Mouse (Mus musculus): ENCODE data around the gene Dnajc30.
"Not testable (repeated sequence)": the region's sequence is repeated elsewhere in the genome, so short reads cannot be mapped to it uniquely, and the experiment has no call there.

Gene Dnajc30

DNA sequence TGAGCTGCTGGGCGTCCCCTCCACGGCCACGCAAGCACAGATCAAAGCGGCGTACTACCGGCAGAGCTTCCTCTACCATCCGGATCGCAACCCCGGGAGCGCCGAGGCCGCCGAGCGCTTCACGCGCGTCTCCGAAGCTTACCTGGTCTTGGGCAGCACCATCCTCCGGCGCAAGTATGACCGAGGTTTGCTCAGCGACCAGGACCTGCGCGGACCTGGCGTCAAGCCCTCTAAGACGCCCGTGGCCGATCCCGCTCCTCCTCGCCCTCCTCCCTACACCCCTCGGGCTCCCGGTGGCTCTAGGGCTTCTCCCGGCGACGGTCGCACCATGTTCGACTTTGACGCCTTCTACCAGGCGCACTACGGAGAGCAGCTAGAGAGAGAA is 372 bp downstream of the Dnajc30 start:
- no peak for DNase-seq (ENCODE audit: low spot score in 2 of 2)

DNA sequence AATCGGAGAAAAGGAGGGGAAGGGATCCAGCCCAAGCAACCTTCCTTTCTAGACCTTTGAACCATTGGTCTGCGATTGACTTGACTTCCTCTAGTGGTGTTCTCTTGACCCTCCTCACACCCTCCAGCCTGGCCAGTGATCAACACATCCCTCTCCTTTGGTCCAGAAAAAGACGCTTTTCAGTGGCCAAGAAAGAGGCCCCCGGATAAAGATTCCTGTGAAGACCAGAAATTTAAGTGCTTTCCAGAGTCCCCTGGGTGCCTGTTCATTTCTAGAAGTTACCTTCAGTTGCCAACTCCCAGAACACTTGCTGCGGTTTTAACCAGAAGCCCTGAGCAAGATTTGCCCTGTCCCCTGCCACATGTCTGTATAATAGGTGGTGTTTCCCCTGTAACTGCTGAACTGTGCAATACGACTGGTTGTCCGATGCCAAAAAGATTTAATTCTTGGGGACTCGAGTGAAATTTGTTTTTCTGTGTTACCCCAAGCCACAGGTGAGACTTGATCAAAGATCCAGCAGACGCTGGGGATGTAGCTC is 976 bp downstream of the Dnajc30 start, which contains the start of gene Bud23:
Gene Bud23, minus strand, starts transcription at position 51 of the 538 bp plus-strand sequence.
- not testable (repeated sequence) for DNase-seq (ENCODE audit: low spot score in 2 of 2)

DNA sequence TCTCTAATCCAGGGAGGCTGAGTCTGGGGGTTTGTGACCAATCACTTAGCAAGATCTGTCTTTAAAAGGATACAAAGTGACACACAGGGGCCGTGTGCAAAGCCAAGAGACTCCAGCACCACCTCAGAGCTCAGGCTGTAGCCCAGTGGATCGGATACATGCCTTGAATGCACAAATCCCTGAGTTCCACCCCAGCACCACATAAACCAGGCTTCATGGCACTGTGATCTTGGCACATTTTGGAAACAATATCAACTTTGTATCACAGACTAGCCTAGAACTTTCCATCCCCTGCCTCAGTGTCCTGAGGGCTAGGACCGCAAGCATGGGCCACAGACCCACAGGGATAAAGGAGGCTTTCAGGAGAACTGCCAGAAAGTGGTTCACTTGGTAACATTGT is 2.0 kb downstream of the Dnajc30 start:
- DNase-seq (ENCODE audit: low spot score in 2 of 2): no peak

GRCm38 (mm10) chr5:135070448-135070847 is 6.4 kb downstream of the Dnajc30 start:
- no peak for DNase-seq (ENCODE audit: low spot score in 2 of 2)

- DNase-seq (ENCODE audit: low spot score in 2 of 2): no peak
Observed at GRCm38 (mm10) chr5:135072061-135072460, 8.1 kb downstream of the Dnajc30 start.

DNA sequence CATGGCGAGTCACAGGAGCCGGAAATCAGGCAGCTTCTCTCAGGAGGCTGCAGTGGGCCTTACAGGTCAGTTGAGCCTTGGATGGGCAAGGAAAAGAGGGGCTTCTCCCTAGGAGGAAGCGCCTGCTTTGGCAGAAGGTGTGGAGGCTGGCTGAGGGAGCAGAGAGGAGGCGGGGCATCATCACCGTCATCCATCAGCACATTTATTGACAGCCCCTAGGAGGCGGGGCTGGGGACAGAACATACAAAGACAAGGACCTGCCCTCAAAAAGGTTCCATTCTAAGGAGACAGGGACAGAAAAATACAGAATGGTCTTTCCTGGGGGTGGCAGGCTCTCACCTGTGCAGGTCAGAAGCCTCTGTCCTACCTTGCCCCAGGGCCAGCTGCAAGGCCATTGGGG is 8.7 kb downstream of the Dnajc30 start:
- no peak for DNase-seq (ENCODE audit: low spot score in 2 of 2)

GRCm38 (mm10) chr5:135073349-135074150 is 9.5 kb downstream of the Dnajc30 start:
- no peak for DNase-seq (ENCODE audit: low spot score in 2 of 2)

- no peak for DNase-seq (ENCODE audit: low spot score in 2 of 2)
Observed at GRCm38 (mm10) chr5:135075655-135076054, 11.7 kb downstream of the Dnajc30 start.

- DNase-seq (ENCODE audit: low spot score in 2 of 2): no peak
Observed at GRCm38 (mm10) chr5:135076368-135076767, 12.4 kb downstream of the Dnajc30 start.

DNA sequence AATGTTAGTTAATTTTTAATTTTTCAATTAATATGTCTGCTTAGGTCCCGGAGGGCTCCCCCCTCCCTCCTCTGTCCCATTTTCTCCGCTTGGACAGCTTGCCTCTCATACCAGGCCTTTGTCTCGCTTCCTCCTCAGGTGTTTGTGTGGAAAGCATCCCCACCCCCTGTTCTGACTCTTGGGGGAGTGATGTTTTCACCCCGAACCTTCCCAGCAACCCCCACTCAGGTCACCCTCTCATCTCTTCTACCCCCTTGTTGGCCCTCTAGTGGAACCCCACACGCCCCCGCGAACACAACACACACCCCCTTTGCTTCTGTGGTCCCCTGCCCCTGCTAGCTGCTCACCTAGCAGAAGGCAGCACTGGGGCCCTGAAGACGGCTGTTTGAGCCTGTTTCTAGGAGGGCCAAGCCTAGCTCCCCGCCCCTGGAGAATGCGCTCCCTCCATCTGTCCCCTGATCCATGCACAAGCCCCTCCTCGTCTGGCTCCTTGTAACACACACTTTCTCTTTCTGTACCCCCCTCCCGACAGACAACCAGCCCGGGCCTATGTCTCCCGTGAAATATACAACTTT is 13.0 kb downstream of the Dnajc30 start:
- DNase-seq (ENCODE audit: low spot score in 2 of 2): no peak

DNA sequence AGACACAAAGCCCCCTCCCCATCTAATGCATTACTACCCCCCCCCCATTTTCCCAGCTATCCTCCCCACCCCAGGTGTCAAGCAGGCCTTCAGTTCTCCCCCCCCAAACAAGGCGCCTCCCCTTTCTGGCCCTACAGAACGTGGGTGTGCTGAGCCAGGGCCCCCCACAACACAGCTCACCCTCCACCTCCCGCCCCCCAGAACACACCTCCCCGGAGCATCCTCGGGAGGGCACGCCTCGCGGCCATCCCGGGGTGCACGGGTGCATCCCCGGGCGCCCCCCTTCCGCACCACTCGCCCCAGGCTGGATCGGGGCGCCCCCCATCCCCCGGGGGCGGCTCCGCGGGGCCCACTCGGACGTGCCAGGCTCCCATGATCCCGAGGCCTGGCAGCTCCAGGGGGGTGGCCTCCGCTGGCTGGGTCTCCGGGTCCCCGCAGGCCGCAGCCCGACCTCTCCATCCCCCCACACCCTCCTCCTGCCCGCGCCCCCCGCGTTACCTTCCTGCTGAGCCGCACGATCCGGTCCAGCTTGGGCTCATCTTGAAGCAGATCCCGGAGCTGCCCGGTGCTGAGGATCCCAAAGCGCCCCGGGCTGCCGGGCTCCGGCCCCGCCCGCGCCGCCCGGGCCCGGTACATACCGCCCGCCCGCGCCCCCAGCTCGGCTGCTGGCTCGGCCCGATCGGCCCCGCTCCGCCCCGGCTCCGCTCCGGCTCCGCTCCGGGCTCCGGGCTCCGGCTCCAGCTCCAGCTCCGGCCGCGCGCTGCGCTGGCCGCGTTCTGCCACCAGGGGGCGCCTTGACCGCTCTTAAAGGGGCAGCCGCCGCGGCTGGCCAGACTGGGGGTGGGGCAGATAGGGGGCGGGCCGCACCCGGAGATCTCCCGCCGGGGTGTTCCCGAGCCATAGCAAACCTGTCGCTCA is 13.8 kb downstream of the Dnajc30 start, which contains the start of gene Vps37d:
Gene Vps37d, minus strand, starts transcription at position 703 of the 918 bp plus-strand sequence.
- peak; percentile 89 to 93 for DNase-seq (ENCODE audit: low spot score in 2 of 2)

DNA sequence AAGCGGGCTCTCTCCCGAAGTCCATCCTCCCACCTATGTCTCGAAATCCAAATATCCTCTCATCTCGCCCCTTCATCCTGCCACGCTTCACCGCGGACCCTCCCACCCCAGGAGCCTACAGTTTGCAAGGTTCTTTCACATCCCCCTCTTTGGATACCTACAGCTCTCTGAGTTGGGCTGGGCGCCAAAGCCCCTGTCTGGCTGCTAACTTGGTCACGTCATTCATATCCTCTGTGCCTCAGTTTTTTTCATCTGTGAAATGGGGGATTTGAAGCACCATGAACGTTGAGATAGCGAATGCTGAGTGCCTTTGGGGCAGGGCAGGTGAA is 14.4 kb downstream of the Dnajc30 start:
- DNase-seq (ENCODE audit: low spot score in 2 of 2): no peak

DNA sequence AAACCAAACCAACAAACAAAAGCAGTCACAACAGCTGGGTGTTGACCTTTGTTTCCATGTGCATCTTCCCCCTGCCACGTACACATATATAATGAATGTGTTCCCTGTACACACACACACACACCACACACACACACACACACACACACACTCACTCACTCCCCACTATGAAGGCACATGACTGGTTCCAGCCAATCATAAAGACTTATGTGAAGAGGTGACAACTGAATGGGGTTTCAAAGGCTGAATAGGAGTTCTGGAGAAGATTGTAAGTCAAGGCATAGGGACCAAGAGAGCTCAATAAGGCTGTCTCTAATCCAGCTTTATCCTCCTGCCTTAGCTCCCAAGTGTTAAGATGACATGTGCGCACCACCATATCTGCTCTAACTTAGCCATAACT is 15.6 kb downstream of the Dnajc30 start:
- no peak for DNase-seq (ENCODE audit: low spot score in 2 of 2)

- DNase-seq (ENCODE audit: low spot score in 2 of 2): no peak
Observed at GRCm38 (mm10) chr5:135080539-135080938, 16.5 kb downstream of the Dnajc30 start.

GRCm38 (mm10) chr5:135086871-135087270 is 22.9 kb downstream of the Dnajc30 start:
- DNase-seq (ENCODE audit: low spot score in 2 of 2): no peak

GRCm38 (mm10) chr5:135089653-135090052 is 25.7 kb downstream of the Dnajc30 start, which contains the start of gene Mlxipl:
Gene Mlxipl, plus strand, starts transcription at chr5:135089890.
- DNase-seq (ENCODE audit: low spot score in 2 of 2): no peak

DNA sequence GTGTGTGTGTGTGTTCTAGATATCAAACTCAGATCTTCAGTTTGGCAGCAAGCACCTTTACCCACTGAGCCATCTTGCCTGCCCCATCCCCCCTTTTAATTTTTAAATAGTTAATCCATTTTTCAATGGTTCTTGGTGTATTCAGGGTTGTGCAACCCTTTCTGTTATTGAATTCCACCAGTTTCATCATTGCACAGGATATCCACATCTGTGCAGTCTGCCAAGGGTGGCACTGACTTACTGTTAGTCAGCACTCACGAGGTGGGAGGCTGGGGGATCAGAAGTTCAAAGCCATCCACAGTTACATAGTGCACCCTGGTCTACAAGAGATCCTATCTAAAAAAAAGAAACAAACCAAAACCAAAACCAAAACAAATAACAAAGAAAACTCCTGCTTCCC is 37.0 kb downstream of the Dnajc30 start:
- DNase-seq (ENCODE audit: low spot score in 2 of 2): no peak

DNA sequence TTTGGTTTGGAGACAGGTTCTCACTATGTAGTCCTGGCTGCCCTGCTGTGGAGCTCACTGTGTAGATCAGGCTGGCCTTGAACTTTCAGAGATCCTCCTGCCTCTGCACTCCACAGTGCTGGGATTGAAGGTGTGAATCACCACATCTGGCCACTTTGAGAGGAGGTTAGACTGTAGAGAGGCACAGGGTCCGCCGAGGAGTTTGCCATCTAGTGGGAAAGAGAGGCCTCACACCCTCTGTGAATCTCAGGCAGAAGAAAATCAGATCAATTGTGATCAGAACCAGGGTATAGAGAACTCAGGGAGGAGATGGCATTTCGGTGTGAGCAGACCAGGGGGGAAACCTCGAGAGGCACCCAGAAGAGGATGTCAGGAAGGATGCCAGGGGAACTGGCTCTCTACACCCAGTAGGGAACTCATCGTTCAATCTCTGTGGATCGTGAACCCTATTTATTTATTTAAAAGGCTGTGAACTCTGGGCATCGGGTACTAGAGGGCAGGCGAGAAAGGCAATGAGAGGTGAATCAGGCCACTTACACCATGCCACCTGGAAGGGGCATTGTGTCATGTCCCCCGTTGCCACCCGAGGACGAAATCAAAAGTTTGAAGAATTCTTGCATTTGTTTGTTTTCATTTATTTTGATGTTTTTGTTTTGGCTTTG is 40.1 kb downstream of the Dnajc30 start:
- peak in 1 of 2 experiments; percentile 42 for DNase-seq (ENCODE audit: low spot score in 2 of 2)

DNA sequence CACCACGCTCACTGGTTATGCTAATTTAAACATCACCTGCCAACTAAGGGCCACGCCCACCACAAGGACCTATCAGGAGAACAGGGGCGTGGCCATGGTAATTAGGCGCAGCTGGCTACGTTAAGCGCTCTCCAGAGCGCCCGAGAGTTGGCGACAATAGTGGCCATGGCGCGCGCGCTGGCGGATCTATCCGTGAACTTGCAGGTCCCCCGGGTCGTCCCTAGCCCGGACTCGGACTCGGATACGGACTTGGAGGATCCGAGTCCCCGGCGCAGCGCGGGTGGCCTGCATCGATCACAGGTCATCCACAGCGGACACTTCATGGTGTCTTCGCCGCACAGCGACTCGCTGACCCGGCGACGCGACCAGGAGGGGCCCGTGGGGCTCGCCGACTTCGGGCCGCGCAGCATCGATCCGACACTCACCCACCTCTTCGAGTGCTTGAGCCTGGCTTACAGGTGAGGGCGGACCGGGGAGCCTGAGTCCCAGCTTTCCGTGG is 42.8 kb downstream of the Dnajc30 start:
- peak; percentile 26 to 83 for DNase-seq (ENCODE audit: low spot score in 2 of 2)

- DNase-seq (ENCODE audit: low spot score in 2 of 2): peak; percentile 10 to 53
Observed at GRCm38 (mm10) chr5:135107521-135108501, 43.8 kb downstream of the Dnajc30 start.

All from spleen, postnatal 10 days (tissue).